Mouse (Mus musculus) spleen, postnatal 36 days (tissue): ENCODE data around the gene Gm14440.
"Not testable (repeated sequence)": the region's sequence is repeated elsewhere in the genome, so short reads cannot be mapped to it uniquely, and the experiment has no call there.

Experiments
- DNase-seq, 2 experiments: peaks; one replicate each; pipeline ENCODE4 v3.0.0; 2022; ENCODE audit warnings: low spot score in 2 of 2, mixed read lengths in 1 of 2

Gene Gm14440

GRCm38 (mm10) chr2:175274825-175275224, at the start of gene Gm14440:
Gene Gm14440 (plus strand): TSS chr2:175275125.
- DNase-seq: not testable (repeated sequence)
